Comparison of ENCODE assay signal across 10 mouse cellular contexts in the genomic region with DNA sequence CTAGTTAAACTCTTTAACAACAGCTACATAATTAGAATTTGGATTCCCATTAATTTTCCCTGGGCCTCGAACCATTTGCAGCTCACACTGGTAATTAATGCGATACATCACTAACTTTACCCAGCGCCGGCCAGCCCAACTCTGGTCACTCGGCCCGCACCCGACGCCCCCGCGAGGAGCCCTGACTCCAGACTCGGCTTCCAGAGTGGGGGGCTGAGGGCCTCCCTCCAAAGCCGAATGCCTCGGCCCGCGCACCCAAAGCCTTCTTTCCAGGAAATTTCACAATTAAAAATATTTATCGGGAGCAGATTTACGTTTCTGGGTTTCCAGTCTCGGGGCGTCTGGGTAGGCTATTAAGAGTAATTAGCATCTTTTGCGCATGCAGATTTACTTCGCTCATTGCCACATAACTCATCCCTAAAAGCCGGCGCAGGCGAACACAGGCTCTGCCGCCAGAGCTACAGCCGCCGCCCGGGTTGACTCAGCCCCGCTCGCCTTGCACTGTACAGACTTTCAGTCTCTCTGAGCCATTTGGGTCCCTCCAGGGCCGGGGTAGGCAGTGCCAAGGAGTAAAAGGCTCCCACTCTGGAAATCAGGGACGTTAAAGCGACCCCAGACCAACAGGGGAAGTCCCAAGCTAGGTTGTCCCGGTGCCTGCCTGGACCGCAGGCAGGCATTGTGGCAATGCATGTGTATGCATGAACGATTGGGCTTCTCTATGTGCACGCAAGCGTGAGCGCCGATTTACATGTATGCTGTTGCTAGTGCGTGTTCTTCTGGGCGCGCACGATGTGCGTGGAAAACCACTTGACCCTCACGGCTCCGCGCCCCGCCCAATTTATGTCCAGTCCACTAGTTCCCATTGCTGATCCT. TPM values are rescaled to one million over a fixed set of nuclear protein-coding genes. Genes with fewer than 3 reads are reported as not detected.
A peak's percentile ranks its signal among the peaks of the same experiment; 100 is the strongest.
DNase-seq lines count a peak whose midpoint lies in the region; ATAC-seq and TF ChIP-seq lines count a peak whose summit lies in the region.
"Had no signal": no experiment of that assay in that cellular context is flagged by ENCODE, and none has a peak within 500 bp of the region (broad histone marks: within the 10 kb centered on the region; RNA-seq: fewer than 3 reads in every experiment).

No protein-coding gene starts in this region.

- no peak for ATAC-seq in intestine, embryonic 14.5 days (replicated peaks; ENCODE audit: low FRiP score, low TSS enrichment, low read depth)
- no peak for ATAC-seq in intestine, postnatal 0 days
- ATAC-seq in forebrain, embryonic 15.5 days (replicated peaks), result no peak
- ATAC-seq in liver, embryonic 13.5 days (ENCODE audit: low read depth), result no peak
- ATAC-seq: Patski had no signal

- peaks cover 7% of the 10 kb centered on the region; the same call in 1 of the 2 replicates for H3K4me1 ChIP-seq in intestine, embryonic 14.5 days (replicated peaks; ENCODE audit: control insufficient read depth, insufficient read depth, low read length)
- no peaks in the 10 kb centered on the region for H3K4me1 ChIP-seq in intestine, postnatal 0 days (replicated peaks; ENCODE audit: control insufficient read depth, insufficient read depth, low read length)
- H3K4me1 ChIP-seq in forebrain, embryonic 15.5 days, result peaks cover 18% of the 10 kb centered on the region
- peaks cover 14% of the 10 kb centered on the region for H3K4me1 ChIP-seq in liver, embryonic 13.5 days (replicated peaks)

- TF ChIP-seq CTCF in intestine, postnatal 0 days (IDR thresholded peaks at IDR 0.05; ENCODE audit: low read depth), result no peak

- no peak overlapping the region for H3K4me2 ChIP-seq in intestine, embryonic 14.5 days (ENCODE audit: low read length)
- no peak overlapping the region for H3K4me2 ChIP-seq in intestine, postnatal 0 days (replicated peaks; ENCODE audit: low read depth)
- H3K4me2 ChIP-seq in forebrain, embryonic 15.5 days (replicated peaks), result 0 out of 2 replicates have a peak overlapping the region, but pooled peaks have one; percentile 12
- 0 out of 2 replicates have a peak overlapping the region, but pooled peaks have one; percentile 2 for H3K4me2 ChIP-seq in liver, embryonic 13.5 days

- H3K9ac ChIP-seq in intestine, embryonic 14.5 days (ENCODE audit: low read length), result no peak overlapping the region
- H3K9ac ChIP-seq in intestine, postnatal 0 days (ENCODE audit: low read depth, low read length), result no peak overlapping the region
- H3K9ac ChIP-seq in forebrain, embryonic 15.5 days (replicated peaks), result no peak overlapping the region
- no peak overlapping the region for H3K9ac ChIP-seq in liver, embryonic 13.5 days

- H3K27ac ChIP-seq in intestine, embryonic 14.5 days (ENCODE audit: low read depth), result no peak overlapping the region
- H3K27ac ChIP-seq in intestine, postnatal 0 days (ENCODE audit: low read depth, low read length), result no peak overlapping the region
- H3K27ac ChIP-seq in forebrain, embryonic 15.5 days (replicated peaks), result no peak overlapping the region
- H3K27ac ChIP-seq in liver, embryonic 13.5 days, result no peak overlapping the region

- H3K36me3 ChIP-seq in intestine, embryonic 14.5 days (ENCODE audit: control insufficient read depth, insufficient read depth, low read length), result no peaks in the 10 kb centered on the region
- H3K36me3 ChIP-seq in intestine, postnatal 0 days (ENCODE audit: control insufficient read depth, insufficient read depth), result no peaks in the 10 kb centered on the region
- H3K36me3 ChIP-seq in forebrain, embryonic 15.5 days, result no peaks in the 10 kb centered on the region
- no peaks in the 10 kb centered on the region for H3K36me3 ChIP-seq in liver, embryonic 13.5 days

- WGBS in intestine, embryonic 14.5 days, result 2% methylated on average over 49 of the region's 49 CpGs
- WGBS in intestine, postnatal 0 days, result 3% methylated on average over 49 of the region's 49 CpGs
- 1% methylated on average over 49 of the region's 49 CpGs for WGBS in forebrain, embryonic 15.5 days
- 3% methylated on average over 49 of the region's 49 CpGs for WGBS in liver, embryonic 13.5 days (ENCODE audit: insufficient replicate concordance)

- H3K4me3 ChIP-seq in intestine, embryonic 14.5 days (ENCODE audit: low read depth, low read length), result no peak overlapping the region
- H3K4me3 ChIP-seq in intestine, postnatal 0 days (ENCODE audit: low read depth, low read length), result no peak overlapping the region
- peak overlapping the region; percentile 5; the same call in 1 of the 2 replicates for H3K4me3 ChIP-seq in forebrain, embryonic 15.5 days
- no peak overlapping the region for H3K4me3 ChIP-seq in liver, embryonic 13.5 days (replicated peaks)

- H3K27me3 ChIP-seq in intestine, embryonic 14.5 days (replicated peaks; ENCODE audit: control insufficient read depth, insufficient read depth, low read length), result peaks cover 84% of the 10 kb centered on the region
- peaks cover 83% of the 10 kb centered on the region for H3K27me3 ChIP-seq in intestine, postnatal 0 days (replicated peaks; ENCODE audit: control insufficient read depth, insufficient read depth, low read length)
- peaks cover 85% of the 10 kb centered on the region for H3K27me3 ChIP-seq in forebrain, embryonic 15.5 days
- H3K27me3 ChIP-seq in liver, embryonic 13.5 days, result peaks cover 87% of the 10 kb centered on the region

- DNase-seq in intestine, embryonic 14.5 days (ENCODE audit: low spot score), result peak; percentile 75
- peak; percentile 41 for DNase-seq in NIH3T3 (ENCODE audit: low read depth)
- no peak for DNase-seq in liver, embryonic 13.5 days
- DNase-seq in layer of hippocampus, adult 9-11 months, result no peak
- DNase-seq in urinary bladder, adult 2 months (ENCODE audit: low spot score), result no peak
- DNase-seq in right cerebral cortex, postnatal 25 days, result no peak
- DNase-seq: kidney, adult 11 months had no signal

- no peaks in the 10 kb centered on the region for H3K9me3 ChIP-seq in intestine, embryonic 14.5 days (ENCODE audit: control insufficient read depth, low read length)
- H3K9me3 ChIP-seq in intestine, postnatal 0 days (ENCODE audit: control insufficient read depth), result no peaks in the 10 kb centered on the region
- H3K9me3 ChIP-seq in forebrain, embryonic 15.5 days, result no peaks in the 10 kb centered on the region
- no peaks in the 10 kb centered on the region for H3K9me3 ChIP-seq in liver, embryonic 13.5 days (replicated peaks)

RNA-seq across cellular contexts. Expression of a gene that starts 12.0 kb away (rescaled TPM):
- not detected in 2 replicates for polyA plus RNA-seq in intestine, embryonic 14.5 days (2014; fragmentation: Nextera tagmentation; extraction: Ambion mirVana)
- not detected in 2 replicates for polyA plus RNA-seq in intestine, postnatal 0 days (2015; fragmentation: Nextera tagmentation; extraction: Ambion mirVana)
- polyA plus RNA-seq in forebrain, embryonic 15.5 days (2015; fragmentation: Nextera tagmentation; extraction: Ambion mirVana), result not detected in 2 replicates
- polyA plus RNA-seq in liver, embryonic 13.5 days (2015; fragmentation: Nextera tagmentation; extraction: Ambion mirVana), result 0.05 TPM in 1 of 2 replicates, not detected in the other
- 0.03 and 0.11 TPM in 2 replicates for polyA plus RNA-seq in urinary bladder, adult 2 months (2012; rRNA removed)
- polyA plus RNA-seq: Patski had no signal

Comparison
In these comparisons a context has a peak if more than half of its experiments do, and no peak if none do; other contexts are left out.
1. DNase-seq: peak in intestine, embryonic 14.5 days (single experiment) and NIH3T3 (single experiment); none in liver, embryonic 13.5 days (single experiment), layer of hippocampus, adult 9-11 months (single experiment), urinary bladder, adult 2 months (single experiment) and right cerebral cortex, postnatal 25 days (single experiment).
2. H3K4me2 ChIP-seq: peak in forebrain, embryonic 15.5 days (single experiment) and liver, embryonic 13.5 days (single experiment); none in intestine, embryonic 14.5 days (single experiment) and intestine, postnatal 0 days (single experiment).